Mouse (Mus musculus) liver, adult (tissue): Measurements from ENCODE around the gene Olfr521.

Experiments
- GATA4 ChIP-seq: IDR thresholded peaks from 2 replicates; pipeline ENCODE4 v1.6.1; 2014; ENCODE audit warnings: mild to moderate bottlenecking, low read length; ENCODE audit not compliant: insufficient replicate concordance

Gene Olfr521

GRCm38 (mm10) chr7:99763207-99763606, at the start of gene Olfr521:
TSS of gene Olfr521 (plus strand) at chr7:99763507.
- no peak for TF ChIP-seq GATA4

GRCm38 (mm10) chr7:99716536-99716935, 46.8 kb upstream of the Olfr521 start:
- TF ChIP-seq GATA4 = no peak

GRCm38 (mm10) chr7:99729973-99730372, 33.3 kb upstream of the Olfr521 start, which contains the start of gene Olfr520:
TSS of gene Olfr520 (plus strand) at chr7:99730273.
- TF ChIP-seq GATA4 = no peak

- no peak for TF ChIP-seq GATA4
Measured at GRCm38 (mm10) chr7:99734612-99735011, 28.7 kb upstream of the Olfr521 start.

- TF ChIP-seq GATA4 = no peak
Measured at GRCm38 (mm10) chr7:99739276-99739675, 24.0 kb upstream of the Olfr521 start.

- no peak for TF ChIP-seq GATA4
Measured at GRCm38 (mm10) chr7:99781385-99781784, 18.1 kb downstream of the Olfr521 start.

GRCm38 (mm10) chr7:99781916-99782315, 18.6 kb downstream of the Olfr521 start:
- no peak for TF ChIP-seq GATA4

GRCm38 (mm10) chr7:99783421-99783820, 20.1 kb downstream of the Olfr521 start:
- TF ChIP-seq GATA4 = no peak

GRCm38 (mm10) chr7:99785553-99785952, 22.2 kb downstream of the Olfr521 start:
- no peak for TF ChIP-seq GATA4

GRCm38 (mm10) chr7:99786774-99787173, 23.5 kb downstream of the Olfr521 start:
- no peak for TF ChIP-seq GATA4

GRCm38 (mm10) chr7:99787935-99788334, 24.6 kb downstream of the Olfr521 start:
- TF ChIP-seq GATA4 = no peak

- no peak for TF ChIP-seq GATA4
Measured at GRCm38 (mm10) chr7:99788563-99788962, 25.3 kb downstream of the Olfr521 start.

GRCm38 (mm10) chr7:99790816-99791215, 27.5 kb downstream of the Olfr521 start:
- no peak for TF ChIP-seq GATA4

- TF ChIP-seq GATA4 = no peak
Measured at GRCm38 (mm10) chr7:99794096-99794495, 30.8 kb downstream of the Olfr521 start.

- TF ChIP-seq GATA4 = no peak
Measured at GRCm38 (mm10) chr7:99795192-99795981, 32.1 kb downstream of the Olfr521 start.

- no peak for TF ChIP-seq GATA4
Measured at GRCm38 (mm10) chr7:99796471-99796870, 33.2 kb downstream of the Olfr521 start.

- no peak for TF ChIP-seq GATA4
Measured at GRCm38 (mm10) chr7:99797261-99797660, 34.0 kb downstream of the Olfr521 start.
